Mouse (Mus musculus) urinary bladder, postnatal 4 days (tissue): ENCODE measurements at regions not wholly inside any gene's neighbourhood (a gene's known extent, or its start where the extent isn't known, plus 50 kb on each side); places are given as distances from the start of the nearest gene placed in this dataset.

Source experiments
- DNase-seq, 2 experiments: peaks; one replicate each; pipeline ENCODE4 v3.0.0; 2021 to 2022; ENCODE audit warnings: low spot score in 2 of 2

DNA sequence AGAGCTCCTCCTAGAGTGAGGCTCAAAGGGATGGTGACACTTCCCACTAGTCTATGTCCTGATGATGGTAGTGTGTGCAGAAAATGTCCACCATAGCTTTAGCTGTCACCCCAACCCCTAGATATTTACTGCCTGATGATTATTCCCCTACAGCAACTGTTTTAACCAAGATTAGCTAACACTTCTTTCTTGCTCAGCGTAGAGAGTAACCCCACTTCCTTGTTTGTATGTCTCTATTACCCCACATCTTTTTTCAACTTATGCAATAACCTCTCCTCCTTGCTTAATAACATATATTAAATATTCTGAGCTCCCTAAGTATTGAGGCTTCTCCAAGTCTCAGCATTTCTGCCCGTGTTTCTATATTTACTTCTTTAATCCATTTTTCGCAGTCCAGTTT, 404.2 kb upstream of the Cntn3 start:
- DNase-seq: no peak

DNA sequence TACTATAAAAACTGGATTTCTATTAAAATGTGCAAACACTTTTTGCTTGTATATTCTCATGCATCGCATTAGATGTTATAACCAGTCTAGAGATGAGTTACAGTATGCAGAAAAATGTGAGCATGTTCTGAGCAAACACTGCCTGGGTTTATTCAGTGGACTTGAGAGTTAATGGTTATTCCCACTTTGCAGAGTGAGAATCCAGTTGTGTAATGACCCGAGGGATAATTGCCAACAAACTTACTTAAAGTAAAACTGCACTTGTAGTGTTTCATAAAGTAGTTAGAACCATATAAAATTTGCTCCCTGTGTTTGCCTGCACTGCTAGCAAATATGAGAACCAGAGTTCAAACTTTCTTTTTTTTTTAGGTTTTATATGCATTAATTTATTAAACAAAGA, 450.4 kb upstream of the Cntn3 start:
- no peak for DNase-seq

DNA sequence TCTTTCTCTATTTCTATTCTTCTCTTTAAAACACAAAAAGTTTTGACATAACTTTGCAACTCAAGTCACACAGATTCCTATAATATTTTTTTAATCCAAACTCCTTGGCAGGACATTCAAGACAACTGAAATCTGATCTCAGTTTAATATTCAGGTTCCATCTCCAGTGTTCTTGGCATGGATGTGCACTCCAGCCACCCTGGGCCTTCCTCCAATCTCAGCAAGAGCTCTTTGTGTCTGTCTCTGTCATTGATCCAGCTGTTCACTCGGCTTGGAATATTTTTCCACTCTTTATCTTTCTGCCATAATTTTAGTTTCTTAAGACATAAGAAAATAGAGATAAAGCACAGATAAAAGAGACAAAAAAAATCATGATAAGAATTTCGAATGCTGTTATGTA, 451.1 kb upstream of the Cntn3 start:
- peak in 1 of 2 experiments; percentile 18 for DNase-seq

DNA sequence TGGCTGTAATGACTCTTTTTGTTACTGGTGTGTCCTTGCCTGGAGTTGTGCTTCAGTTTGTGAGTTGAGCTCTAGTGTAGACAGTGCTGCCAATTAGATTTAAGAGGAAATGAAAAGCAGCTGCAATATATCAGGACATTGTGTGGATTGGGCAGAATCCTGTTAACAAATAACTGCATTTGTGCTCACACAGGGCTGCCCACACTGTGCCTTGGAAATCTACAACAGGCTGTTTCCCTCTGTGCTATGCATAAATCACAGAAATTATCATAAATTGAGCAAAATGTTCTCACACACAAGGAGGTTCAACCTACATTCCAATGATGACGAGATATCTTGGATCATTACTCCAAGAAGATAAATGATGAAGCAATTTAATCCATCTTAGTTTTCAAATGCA, 455.2 kb upstream of the Cntn3 start:
- DNase-seq: no peak

DNA sequence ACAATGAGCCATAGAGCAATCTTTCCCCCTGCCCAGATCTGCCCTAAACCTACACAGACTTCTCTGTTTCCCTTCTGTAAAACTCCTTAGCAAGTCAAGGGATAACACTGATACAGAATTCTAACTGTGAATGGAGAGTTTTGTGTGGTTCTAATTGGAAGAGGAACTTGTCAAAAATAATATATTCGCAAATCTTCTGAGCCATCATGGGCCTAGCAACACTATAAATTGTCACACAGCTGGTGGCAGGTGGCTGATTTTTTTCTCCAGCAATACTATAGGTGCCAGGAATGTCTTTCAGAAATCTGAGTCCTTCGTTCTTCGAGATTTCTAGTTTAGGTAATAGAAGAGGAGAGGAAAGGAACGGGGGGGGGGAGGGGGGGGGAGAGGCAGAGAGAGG, 460.5 kb upstream of the Cntn3 start:
- DNase-seq: no peak

DNA sequence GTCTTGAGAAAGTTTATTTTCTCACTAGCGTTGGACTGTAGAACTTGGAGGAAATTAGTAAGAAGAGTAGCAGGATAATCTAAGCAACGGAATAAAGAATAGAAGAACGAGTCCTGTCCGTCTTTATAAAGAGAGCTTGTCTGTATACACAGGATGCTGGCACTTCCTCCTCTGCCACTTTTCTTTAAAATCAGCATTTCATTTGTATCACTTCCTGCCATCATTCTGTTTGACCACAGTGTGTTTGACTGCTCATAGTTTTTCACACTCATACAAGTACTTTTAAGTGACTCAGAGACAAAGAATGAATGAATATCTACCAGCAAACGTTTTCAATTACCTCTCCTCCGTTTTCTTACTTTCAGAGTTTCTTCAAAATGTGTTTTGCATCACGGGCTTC, 461.0 kb upstream of the Cntn3 start:
- DNase-seq: no peak

DNA sequence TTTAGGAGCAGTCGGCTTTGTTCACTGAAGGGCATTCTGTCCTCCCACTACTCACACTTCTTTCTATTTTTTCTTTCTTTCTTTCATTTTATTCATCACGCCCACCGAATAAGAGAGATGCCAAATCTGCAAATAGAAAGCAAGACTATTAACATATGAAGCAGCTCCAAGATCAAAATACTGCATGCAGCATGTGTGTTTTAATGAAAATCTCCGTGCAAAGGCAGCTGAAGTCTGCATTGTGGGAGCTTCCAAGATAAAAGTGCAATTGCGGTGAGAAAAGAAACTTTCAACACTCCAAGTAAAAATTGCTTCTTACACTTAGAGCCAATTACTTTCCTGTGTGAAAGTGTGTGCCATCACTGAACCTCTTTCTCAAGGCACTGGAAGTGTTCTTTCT, 449.8 kb upstream of the Chl1 start:
- no peak for DNase-seq

DNA sequence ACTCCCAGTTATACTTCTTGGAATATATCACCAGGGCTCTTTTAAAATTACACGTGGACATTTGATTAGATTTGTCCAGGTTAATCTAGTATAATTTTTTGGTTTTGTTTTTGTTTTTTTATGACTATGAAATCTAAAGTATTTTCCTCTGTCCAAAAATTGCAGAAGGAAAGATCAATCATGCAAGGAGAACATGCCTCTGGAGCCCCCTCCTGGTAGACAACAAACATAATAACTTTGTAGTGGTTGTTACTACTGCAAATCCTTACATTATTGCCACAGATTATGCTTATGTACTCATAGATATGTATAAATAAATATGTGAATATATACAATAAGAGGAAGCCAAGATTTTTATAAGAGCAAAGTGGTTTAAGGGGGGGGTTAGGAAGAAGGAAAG, 404.2 kb upstream of the Chl1 start:
- DNase-seq: no peak

DNA sequence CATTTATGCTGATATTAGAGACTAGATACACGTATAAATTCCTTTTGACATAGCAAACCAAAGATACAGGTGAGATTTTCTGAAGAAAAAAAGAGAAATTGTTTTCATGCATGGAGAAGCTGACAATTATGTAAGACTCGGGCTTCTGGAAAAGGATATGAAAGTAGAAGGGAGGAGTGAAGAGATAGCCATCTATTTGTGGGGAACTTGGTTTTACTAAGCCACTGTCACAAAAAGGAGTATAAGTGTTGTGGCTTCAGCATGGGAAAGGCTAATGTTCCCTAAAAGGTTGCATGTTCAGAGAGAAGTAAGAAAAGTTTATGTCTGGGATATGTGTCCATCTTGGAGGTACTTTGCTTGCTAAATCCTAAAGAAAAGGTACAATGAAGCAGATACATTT, 390.8 kb upstream of the Chl1 start:
- DNase-seq: no peak

DNA sequence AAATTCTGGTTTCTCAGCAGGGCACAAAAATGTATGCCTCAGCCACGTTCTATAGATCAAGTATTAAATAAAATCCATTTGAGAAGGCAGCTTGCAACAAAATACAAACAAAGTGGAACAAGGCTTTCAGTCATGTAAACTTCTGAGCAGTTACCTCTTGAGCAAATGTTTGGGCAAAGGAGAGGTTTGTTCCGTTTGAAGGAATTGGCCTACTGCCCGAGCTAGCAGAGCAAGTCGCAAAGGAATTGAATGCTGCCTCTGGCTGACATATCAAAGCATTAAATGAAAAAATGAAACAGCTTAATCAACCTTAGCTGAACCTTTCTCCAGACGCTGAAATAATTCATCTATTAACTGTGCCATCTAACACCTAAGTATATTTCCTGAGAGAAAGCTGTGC, 369.5 kb upstream of the Chl1 start:
- DNase-seq: no peak

DNA sequence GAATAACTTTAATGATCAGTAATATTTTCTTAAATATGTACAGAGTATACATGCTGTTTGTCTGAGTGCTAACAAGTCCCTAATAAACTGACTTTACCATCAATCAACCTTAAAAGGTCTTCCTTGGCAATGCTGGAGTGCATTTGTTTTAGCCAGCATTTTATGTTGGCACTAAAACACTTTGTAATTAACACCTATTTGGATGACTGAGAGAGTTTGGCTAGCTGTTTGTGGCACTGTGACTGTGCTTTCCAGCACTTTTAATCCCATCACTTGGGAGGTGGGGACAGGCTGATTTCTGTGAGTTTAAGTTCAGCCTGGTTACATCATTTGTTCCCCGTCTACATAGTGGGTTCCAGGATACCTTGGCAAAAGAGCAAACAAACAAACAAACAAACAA, 332.5 kb upstream of the Chl1 start:
- DNase-seq: no peak

DNA sequence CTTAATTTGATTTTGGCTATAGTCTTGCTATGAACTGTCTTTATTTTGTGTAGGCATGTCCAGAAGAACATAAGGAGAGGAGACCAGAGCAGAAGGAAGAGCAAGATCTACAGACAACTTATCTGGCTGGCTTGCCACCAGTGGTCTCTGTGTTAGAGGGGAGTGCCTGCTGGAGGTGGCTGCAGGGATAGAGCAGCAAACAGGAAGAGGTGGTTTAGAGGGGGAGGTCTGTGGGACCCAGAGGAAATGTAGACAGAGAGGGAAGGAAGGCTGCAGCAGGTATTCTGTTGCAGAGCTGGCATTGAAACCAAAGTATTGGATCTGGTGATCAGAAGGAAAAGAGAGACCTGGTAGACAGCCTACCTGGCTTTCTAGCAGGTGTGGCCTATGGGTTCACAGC, 327.0 kb upstream of the Chl1 start:
- no peak for DNase-seq

DNA sequence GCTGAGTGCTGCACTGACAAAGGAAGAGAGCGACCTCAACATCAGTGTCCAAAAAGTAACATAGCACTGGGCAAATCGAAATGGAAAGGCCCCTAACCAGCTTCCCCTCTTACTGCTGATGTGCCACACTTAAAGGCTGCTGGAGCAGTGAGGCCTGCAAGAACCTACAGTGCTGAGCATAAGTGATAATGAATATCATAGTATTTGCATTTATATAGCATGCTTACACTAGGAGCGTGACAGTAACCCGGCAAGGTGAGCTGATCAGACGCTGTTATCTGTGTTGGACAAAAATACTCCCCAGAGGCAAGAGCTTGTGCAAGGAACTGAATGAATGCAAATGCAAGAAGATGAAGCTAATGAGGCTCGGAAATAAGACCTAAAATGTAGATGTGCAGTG, 313.5 kb upstream of the Chl1 start:
- DNase-seq: no peak

DNA sequence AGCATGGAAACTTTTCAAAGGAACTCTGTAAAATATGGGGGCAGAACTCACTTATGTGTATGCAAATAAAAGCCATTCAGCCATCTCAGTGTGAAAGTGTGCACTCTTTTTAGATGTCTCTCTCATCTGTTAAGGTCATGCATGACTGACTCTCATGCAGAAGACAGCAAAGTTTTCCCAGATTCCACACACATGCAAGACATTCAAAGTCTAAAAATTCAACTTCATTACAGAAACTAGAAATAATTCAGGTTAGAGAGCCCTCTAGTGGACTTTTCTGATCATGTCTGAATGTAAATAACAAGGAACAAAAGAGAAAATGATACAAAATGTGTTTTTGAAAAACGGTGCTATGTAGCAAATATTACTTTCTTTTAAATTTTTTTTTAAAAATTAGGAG, 308.8 kb upstream of the Chl1 start:
- DNase-seq: no peak

DNA sequence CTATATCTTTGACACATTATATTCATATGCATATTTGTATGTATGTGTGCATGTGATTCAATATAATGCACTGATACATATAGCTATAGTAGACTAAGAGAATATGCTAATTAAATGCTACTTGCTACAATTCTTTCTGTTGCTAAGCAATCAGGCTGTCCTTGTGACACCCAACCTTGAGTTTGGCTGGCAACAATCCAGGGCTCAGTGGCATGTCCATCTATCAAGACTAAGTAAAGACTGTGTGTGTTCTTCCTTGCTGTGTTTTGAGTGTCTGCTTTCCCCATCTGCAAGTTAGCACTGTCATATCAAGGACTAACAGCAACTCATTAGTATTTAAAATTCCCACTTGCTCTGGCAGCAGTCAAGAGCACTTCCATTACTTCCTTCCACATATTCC, 301.2 kb upstream of the Chl1 start:
- no peak for DNase-seq

DNA sequence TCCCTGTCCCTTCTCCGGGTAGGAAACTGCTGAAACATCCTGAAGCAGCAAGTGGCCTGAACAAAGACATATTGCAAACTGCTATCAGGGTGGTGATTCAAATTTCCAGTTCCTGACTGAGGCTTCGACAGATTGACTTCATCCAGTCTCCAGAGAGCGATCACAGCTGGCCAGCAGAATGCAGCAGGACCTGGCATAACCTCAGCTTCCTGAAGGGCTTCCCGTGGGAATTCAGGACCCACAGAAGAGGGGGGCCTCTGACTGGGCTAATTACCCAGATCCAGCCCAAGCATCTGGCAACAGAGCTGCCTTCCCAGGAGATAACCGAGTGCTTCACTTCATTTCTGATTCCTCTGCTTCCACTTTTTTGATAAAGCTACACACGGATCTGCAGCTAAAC, 297.2 kb upstream of the Chl1 start:
- no peak for DNase-seq

DNA sequence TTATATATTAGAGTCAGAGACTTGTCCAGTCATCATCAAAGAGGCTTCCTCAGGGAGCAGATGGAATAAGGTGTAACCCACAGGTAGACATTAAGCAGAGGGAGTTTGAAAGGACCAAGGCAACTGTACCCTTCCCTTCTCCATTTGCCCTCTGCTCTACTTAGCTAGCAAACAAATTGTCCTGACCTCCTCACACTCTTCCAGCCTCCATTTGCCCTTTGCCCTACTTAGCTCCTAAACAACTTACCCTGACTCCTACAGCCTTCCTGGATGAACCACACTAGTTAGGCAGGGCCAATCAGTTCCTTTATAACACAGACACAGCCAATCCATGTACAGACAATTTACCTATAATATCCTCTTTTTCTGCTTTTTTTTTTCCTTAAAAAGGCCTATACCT, 273.5 kb upstream of the Chl1 start:
- no peak for DNase-seq

DNA sequence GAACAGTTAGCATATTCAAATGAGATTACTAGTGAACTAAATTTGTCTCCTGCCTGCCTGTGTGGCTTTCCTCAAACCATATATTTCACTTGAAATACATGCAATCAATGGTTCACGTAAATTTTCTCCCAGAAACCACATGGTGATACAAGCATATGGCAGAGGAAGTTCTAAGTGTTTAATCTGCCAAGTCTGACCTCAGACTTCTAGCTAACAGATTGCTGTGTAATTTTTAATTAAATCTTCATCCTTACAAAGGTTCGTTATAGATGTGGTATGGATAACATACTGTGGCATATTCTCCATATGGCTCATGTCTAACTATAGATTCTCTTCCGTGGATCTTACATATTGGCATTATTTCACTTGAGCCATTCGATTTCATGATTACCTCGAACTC, 241.4 kb upstream of the Chl1 start:
- no peak for DNase-seq

DNA sequence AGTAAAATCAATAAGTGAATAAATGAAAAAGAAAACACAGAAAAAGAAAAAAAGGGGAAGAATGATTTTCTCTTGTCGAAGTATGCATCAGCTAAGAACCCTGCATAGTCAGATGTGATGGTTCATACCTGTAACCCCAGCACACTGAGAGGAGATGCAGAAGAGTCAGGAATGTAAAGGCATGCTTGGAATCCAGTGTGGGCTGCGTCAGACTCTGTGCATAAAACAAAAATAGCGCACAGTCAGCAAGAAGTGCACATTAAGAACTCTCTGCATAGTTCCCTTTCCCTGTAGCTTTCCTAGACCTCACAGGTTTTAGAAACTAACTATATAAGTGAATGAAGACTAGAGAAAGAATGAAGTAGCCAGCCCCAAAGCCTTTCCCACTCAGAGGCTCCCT, 238.2 kb upstream of the Chl1 start:
- no peak for DNase-seq

DNA sequence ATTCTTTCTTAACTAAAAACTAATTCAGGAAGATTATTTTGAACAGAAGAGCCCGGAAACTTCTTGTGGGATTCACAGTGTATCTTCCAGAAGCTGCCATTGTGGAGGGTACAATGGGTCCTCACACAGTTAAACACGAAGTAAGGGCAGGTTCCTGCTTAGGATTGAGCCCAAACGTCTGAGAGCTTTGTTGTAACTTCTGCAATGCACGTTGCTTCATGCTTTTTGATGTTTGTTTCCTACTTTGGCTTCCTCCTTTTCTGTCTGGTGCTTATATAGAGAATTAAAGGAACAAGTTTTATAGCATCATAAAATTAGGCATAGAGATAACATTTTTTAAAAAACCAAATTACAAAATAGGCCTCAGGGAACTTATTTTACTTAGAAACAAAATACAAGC, 235.3 kb upstream of the Chl1 start:
- DNase-seq: no peak

DNA sequence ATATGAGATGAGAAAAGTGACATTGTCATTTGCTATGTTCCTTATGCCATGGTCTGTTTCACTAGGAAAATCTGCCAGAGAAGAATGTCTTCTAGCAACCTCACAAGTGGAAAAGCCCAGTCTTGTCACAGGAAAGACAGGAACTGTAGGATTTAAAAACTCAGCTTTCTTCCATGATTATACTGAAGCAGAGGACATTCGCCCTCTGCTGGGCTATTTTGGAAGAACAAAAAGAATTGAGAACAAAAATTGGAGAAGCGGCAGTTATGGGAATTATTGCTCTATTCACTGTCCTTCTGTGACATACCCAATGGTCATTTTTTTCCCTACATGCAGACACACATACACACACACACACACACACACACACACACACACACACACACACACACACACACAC, 234.9 kb upstream of the Chl1 start:
- DNase-seq: no peak

DNA sequence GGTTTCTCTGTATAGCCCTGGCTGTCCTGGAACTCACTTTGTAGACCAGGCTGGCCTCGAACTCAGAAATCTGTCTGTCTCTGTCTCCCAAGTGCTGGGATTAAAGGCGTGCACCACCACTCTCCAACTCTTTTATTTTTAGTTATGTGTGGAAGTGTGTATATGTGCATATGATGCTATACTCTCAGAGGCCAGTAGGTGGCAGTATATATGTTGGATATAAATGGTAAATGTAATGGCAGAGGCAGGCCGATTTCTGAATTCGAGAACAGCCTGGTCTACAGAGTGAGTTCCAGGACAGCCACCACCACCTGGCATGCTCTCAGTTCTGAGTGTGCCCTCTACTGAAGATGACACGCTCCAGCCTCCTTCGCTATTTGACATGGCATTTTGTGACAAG, 214.4 kb upstream of the Chl1 start:
- DNase-seq: no peak

DNA sequence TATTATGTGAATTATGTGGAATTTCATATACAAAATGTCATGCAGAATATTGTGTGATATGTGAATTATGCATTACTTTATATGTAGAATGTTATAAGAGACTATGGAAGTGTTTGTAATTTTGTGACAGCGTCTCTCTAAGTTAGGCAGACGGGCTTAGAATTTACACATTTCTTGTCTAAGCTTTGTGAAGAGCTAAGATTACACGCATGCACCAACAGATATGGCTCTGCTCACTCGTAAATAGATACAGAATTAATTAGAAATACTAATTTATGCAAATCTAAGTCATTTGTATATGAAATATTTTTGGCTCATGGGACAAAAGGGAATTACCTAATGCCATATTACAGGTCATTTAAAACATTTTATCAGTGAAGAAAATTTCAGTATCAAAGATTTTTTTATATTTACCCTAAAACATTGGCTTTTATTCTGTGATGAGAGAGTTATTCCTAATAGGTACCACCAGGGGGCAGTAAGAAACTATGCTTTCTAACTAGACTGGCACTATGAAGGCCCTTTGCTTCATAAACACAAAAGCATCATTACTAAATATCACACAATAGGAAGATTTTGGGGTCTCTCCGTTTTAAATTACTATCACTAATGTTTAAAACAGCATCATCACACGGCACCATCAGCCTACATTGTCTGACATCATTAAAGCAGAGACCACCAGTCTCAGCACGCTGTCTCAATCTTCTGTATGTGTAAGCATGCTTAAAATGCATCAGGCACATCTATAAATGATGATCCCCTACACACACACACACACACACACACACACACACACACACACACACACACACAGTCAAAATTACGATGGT, 203.8 kb upstream of the Chl1 start:
- no peak for DNase-seq

DNA sequence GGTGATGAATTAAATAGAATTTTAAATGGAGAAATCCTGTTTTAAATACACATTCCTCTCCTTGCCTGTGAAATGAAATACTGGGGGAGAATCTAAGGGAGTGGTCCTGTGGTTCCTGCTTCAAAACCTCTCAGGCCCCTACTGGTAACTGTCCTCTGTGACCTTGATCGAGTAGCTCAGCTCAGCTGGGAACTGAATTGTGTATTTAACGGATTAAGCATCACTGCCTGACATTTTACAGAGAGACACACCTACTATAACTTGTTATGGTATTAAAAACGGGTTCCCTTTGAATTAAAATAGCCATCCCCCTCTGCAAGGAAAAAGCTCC, 203.2 kb upstream of the Chl1 start:
- DNase-seq: no peak

DNA sequence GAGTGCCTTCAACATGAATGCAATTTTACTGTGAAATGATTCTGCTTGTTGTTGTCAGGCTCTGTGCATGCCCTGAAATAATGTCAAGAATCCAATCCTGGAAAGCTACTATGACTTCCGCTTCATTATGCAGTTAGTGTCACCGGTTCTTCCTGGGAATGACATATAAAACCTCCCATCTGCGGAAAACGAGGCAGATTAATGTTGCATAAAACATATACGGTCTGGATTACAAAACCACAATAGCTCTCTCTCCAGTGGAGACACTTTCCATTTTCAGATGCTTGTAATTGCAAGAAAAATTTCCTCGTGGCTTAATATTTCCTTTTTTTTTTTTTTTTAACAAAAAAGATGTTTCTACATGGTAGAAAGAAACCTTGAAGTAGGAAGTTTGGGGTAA, 198.2 kb upstream of the Chl1 start:
- no peak for DNase-seq
